Mouse (Mus musculus) cerebellum, adult 11-12 months (tissue): Measurements from ENCODE around the gene Lcp1.

ENCODE experiments used
- DNase-seq: peaks from one replicate; pipeline ENCODE4 v3.0.0; 2022

The Lcp1 gene

GRCm38 (mm10) chr14:75177400-75177799 lies 46.5 kb downstream of the Lcp1 start:
- DNase-seq = no peak

GRCm38 (mm10) chr14:75178384-75178793 lies 47.5 kb downstream of the Lcp1 start:
- no peak for DNase-seq

- DNase-seq = no peak
Measured at GRCm38 (mm10) chr14:75178801-75179211, 47.9 kb downstream of the Lcp1 start.

GRCm38 (mm10) chr14:75179255-75179963 lies 48.5 kb downstream of the Lcp1 start:
- no peak for DNase-seq

- DNase-seq = no peak
Measured at GRCm38 (mm10) chr14:75180551-75180978, 49.7 kb downstream of the Lcp1 start.

GRCm38 (mm10) chr14:75181062-75181935 lies 50.4 kb downstream of the Lcp1 start:
- no peak for DNase-seq

GRCm38 (mm10) chr14:75182378-75182777 lies 51.5 kb downstream of the Lcp1 start:
- no peak for DNase-seq

- no peak for DNase-seq
Measured at GRCm38 (mm10) chr14:75182831-75183230, 51.9 kb downstream of the Lcp1 start.

- DNase-seq = no peak
Measured at GRCm38 (mm10) chr14:75184069-75184790, 53.3 kb downstream of the Lcp1 start.

- DNase-seq = no peak
Measured at GRCm38 (mm10) chr14:75185796-75186594, 55.1 kb downstream of the Lcp1 start.

GRCm38 (mm10) chr14:75186858-75187415 lies 56.0 kb downstream of the Lcp1 start:
- no peak for DNase-seq

- no peak for DNase-seq
Measured at GRCm38 (mm10) chr14:75188521-75188920, 57.6 kb downstream of the Lcp1 start.

GRCm38 (mm10) chr14:75189031-75189430 lies 58.1 kb downstream of the Lcp1 start:
- DNase-seq = no peak

- no peak for DNase-seq
Measured at GRCm38 (mm10) chr14:75190683-75191082, 59.8 kb downstream of the Lcp1 start.

GRCm38 (mm10) chr14:75192427-75192826 lies 61.5 kb downstream of the Lcp1 start:
- DNase-seq = no peak

GRCm38 (mm10) chr14:75192858-75193257 lies 62.0 kb downstream of the Lcp1 start:
- DNase-seq = no peak

- DNase-seq = no peak
Measured at GRCm38 (mm10) chr14:75195530-75195929, 64.6 kb downstream of the Lcp1 start.

- peak; percentile 5 for DNase-seq
Measured at GRCm38 (mm10) chr14:75197027-75197426, 66.1 kb downstream of the Lcp1 start.

- DNase-seq = no peak
Measured at GRCm38 (mm10) chr14:75197660-75198059, 66.8 kb downstream of the Lcp1 start.

GRCm38 (mm10) chr14:75205363-75206051 lies 74.6 kb downstream of the Lcp1 start:
- DNase-seq = no peak

GRCm38 (mm10) chr14:75206307-75206706 lies 75.4 kb downstream of the Lcp1 start:
- DNase-seq = no peak
